Mouse (Mus musculus): Measurements from ENCODE around the gene Mgat3.

DNA sequence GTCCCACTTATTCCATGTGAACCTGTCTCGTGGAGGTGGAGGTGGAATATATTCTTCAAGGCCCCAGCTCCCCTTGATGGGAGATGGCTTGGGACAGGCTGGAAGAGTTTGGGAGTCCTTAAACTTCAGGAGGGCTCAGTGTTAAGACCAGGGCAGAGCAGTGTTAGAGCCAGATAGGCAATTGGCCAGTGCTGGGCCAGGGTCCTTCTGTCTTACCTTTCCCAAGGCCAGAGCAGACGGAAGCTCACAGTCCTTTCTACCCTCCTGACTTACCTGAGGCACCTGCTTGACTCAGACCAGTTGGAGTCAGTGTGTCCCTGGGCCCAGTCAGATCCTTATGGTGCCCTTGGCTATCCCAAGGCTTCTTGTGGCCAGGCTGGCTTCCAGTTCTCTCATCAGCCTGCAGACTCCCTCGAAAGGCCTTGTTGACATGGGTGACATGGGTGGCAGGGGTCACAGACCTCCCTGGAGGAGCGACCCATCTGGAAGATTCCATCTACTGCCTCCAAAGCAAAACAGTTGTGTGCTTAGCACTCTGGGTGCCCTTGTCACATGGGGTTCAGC is 11.0 kb upstream of the Mgat3 start:
- TF ChIP-seq CTCF (IDR thresholded peaks at IDR 0.05): no peak
- no peak for TF ChIP-seq POLR2A (IDR thresholded peaks at IDR 0.05; ENCODE audit: insufficient read depth, low read depth, low read length)
